Mouse (Mus musculus) intestine, postnatal 0 days (tissue): ENCODE measurements at regions not wholly inside any gene's neighbourhood (a gene's known extent, or its start where the extent isn't known, plus 50 kb on each side); places are given as distances from the start of the nearest gene placed in this dataset.

Source experiments
- ATAC-seq: fragments of 200-750 bp; cut with Nextera tagmentation; 2 replicates; pipeline ENCODE4 v1.8.0; 2017; ENCODE audit warnings: mild to moderate bottlenecking, moderate TSS enrichment, moderate library complexity
- H3K27ac ChIP-seq: fragments of 300-500 bp; sonication (generic); 2 replicates; pipeline ENCODE4 v1.5.1; 2014; ENCODE audit warnings: mild to moderate bottlenecking, low read depth, low read length, moderate library complexity
- H3K27me3 ChIP-seq: fragments of 300-500 bp; sonication (generic); replicated peaks from 2 replicates; pipeline ENCODE4 v1.6.1; 2014; ENCODE audit warnings: low read length, mixed read lengths; ENCODE audit not compliant: control insufficient read depth, insufficient read depth
- H3K36me3 ChIP-seq: fragments of 300-500 bp; sonication (generic); 2 replicates; pipeline ENCODE4 v1.6.1; 2014; ENCODE audit warnings: mild to moderate bottlenecking, moderate library complexity; ENCODE audit not compliant: control insufficient read depth, insufficient read depth
- H3K4me1 ChIP-seq: fragments of 300-500 bp; sonication (generic); replicated peaks from 2 replicates; pipeline ENCODE4 v1.6.1; 2014; ENCODE audit warnings: antibody characterized with exemption, low read length, mixed read lengths; ENCODE audit not compliant: control insufficient read depth, insufficient read depth
- H3K4me2 ChIP-seq: fragments of 300-500 bp; sonication (generic); replicated peaks from 2 replicates; pipeline ENCODE4 v1.6.1; 2014; ENCODE audit warnings: low read depth, mild to moderate bottlenecking, moderate library complexity
- H3K4me3 ChIP-seq: fragments of 300-500 bp; sonication (generic); 2 replicates; pipeline ENCODE4 v1.5.1; 2014; ENCODE audit warnings: low read depth, low read length
- H3K9ac ChIP-seq: fragments of 300-500 bp; sonication (generic); 2 replicates; pipeline ENCODE4 v1.6.1; 2014; ENCODE audit warnings: mild to moderate bottlenecking, low read depth, low read length
- H3K9me3 ChIP-seq: fragments of 300-500 bp; sonication (generic); 2 replicates; pipeline ENCODE4 v1.6.1; 2016; ENCODE audit warnings: mixed run types; ENCODE audit not compliant: control insufficient read depth
- CTCF ChIP-seq: sonication (generic); IDR thresholded peaks from 2 replicates; pipeline ENCODE4 v1.5.1; 2016; ENCODE audit warnings: low read depth, mild to moderate bottlenecking, control low read depth, antibody characterized with exemption, moderate library complexity
- WGBS: fragments of 180-500 bp; shearing (Covaris S2); extraction: QIAGEN DNeasy Blood & Tissue Kit; methylation state at CpG from one replicate; pipeline ENCODE4 v1.1.7; 2014; 5-methylcytosine and 5-hydroxymethylcytosine counted together

GRCm38 (mm10) chr16:58236857-58237256 is 171.4 kb upstream of the Dcbld2 start:
- Histone ChIP-seq H3K36me3 (no peaks in the 10 kb centered on the region), H3K4me3 (no peak overlapping the region), H3K27me3 (no peaks in the 10 kb centered on the region), H3K4me1 (no peaks in the 10 kb centered on the region), H3K27ac (no peak overlapping the region), H3K4me2 (no peak overlapping the region), H3K9ac (no peak overlapping the region), H3K9me3 (no peaks in the 10 kb centered on the region)
- ATAC-seq, result no peak
- no peak for TF ChIP-seq CTCF
- 87% methylated on average over 1 of the region's 1 CpGs for WGBS

- Histone ChIP-seq H3K27me3 (no peaks in the 10 kb centered on the region), H3K36me3 (no peaks in the 10 kb centered on the region), H3K9ac (no peak overlapping the region), H3K9me3 (no peaks in the 10 kb centered on the region), H3K4me2 (no peak overlapping the region), H3K27ac (no peak overlapping the region), H3K4me1 (no peaks in the 10 kb centered on the region), H3K4me3 (no peak overlapping the region)
- no peak for TF ChIP-seq CTCF
- ATAC-seq, result no peak
- WGBS, result 80% methylated on average over 3 of the region's 3 CpGs
These were observed 132.0 kb upstream of the Dcbld2 start for GRCm38 (mm10) chr16:58276281-58276680.

GRCm38 (mm10) chr16:58281474-58281873 is 126.8 kb upstream of the Dcbld2 start:
- no peaks in the 10 kb centered on the region for H3K4me1 ChIP-seq
- no peak for ATAC-seq
- TF ChIP-seq CTCF, result peak; percentile 67
- H3K36me3 ChIP-seq, result no peaks in the 10 kb centered on the region
- no peak overlapping the region for H3K4me3 ChIP-seq
- H3K9ac ChIP-seq, result no peak overlapping the region
- no peak overlapping the region for H3K4me2 ChIP-seq
- H3K9me3 ChIP-seq, result no peaks in the 10 kb centered on the region
- no peaks in the 10 kb centered on the region for H3K27me3 ChIP-seq
- H3K27ac ChIP-seq, result no peak overlapping the region
- 32% methylated on average over 3 of the region's 3 CpGs for WGBS

GRCm38 (mm10) chr16:58294457-58294856 is 113.8 kb upstream of the Dcbld2 start:
- no peak overlapping the region for H3K4me2 ChIP-seq

DNA sequence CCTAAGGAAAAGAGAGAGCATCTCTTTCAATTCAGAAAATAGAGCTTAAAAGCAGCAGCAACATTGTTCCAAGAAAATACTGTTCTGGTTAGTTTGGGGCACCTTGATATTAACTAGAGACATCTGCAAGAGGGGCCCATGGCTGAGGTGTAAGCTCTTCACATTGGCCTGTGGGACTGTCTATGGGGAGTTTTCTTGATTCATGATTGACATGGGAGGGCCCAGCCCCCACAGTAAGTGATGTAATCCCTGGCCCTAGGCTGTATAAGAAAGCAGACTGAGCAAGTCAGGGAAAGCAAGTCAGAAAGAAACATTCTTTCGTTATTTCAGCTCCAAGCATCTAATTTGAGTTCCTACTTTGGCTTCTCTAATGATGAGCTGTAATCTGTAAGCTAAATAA is 113.1 kb upstream of the Dcbld2 start:
- no peak overlapping the region for H3K4me3 ChIP-seq
- H3K9me3 ChIP-seq, result no peaks in the 10 kb centered on the region
- no peak for TF ChIP-seq CTCF
- no peak overlapping the region for H3K9ac ChIP-seq
- 83% methylated on average over 1 of the region's 1 CpGs for WGBS
- H3K27ac ChIP-seq, result no peak overlapping the region
- H3K4me2 ChIP-seq, result no peak overlapping the region
- no peaks in the 10 kb centered on the region for H3K27me3 ChIP-seq
- ATAC-seq, result no peak
- H3K36me3 ChIP-seq, result no peaks in the 10 kb centered on the region
- no peaks in the 10 kb centered on the region for H3K4me1 ChIP-seq

More at GRCm38 (mm10) chr16:58294457-58294856, 113.8 kb upstream of the Dcbld2 start:
- H3K27ac ChIP-seq, result no peak overlapping the region
- H3K9me3 ChIP-seq, result no peaks in the 10 kb centered on the region
- H3K4me3 ChIP-seq, result no peak overlapping the region
- H3K27me3 ChIP-seq, result no peaks in the 10 kb centered on the region
- WGBS, result 88% methylated on average over 3 of the region's 3 CpGs
- TF ChIP-seq CTCF, result no peak
- no peaks in the 10 kb centered on the region for H3K4me1 ChIP-seq
- ATAC-seq, result no peak
- no peak overlapping the region for H3K9ac ChIP-seq
- no peaks in the 10 kb centered on the region for H3K36me3 ChIP-seq

GRCm38 (mm10) chr16:58299495-58299894 is 108.7 kb upstream of the Dcbld2 start:
- 14% methylated on average over 4 of the region's 4 CpGs for WGBS
- H3K27ac ChIP-seq, result no peak overlapping the region
- H3K36me3 ChIP-seq, result no peaks in the 10 kb centered on the region
- TF ChIP-seq CTCF, result peak; percentile 90
- H3K27me3 ChIP-seq, result no peaks in the 10 kb centered on the region
- H3K4me1 ChIP-seq, result no peaks in the 10 kb centered on the region
- H3K4me2 ChIP-seq, result no peak overlapping the region
- no peak overlapping the region for H3K9ac ChIP-seq
- H3K9me3 ChIP-seq, result no peaks in the 10 kb centered on the region
- 0 out of 2 replicates have a peak, but pooled peaks have one; percentile 16 for ATAC-seq
- H3K4me3 ChIP-seq, result no peak overlapping the region

GRCm38 (mm10) chr16:58300098-58300497 is 108.1 kb upstream of the Dcbld2 start:
- no peak for TF ChIP-seq CTCF
- Histone ChIP-seq H3K4me1 (no peaks in the 10 kb centered on the region), H3K9me3 (no peaks in the 10 kb centered on the region), H3K27ac (no peak overlapping the region), H3K4me3 (no peak overlapping the region), H3K9ac (no peak overlapping the region), H3K27me3 (no peaks in the 10 kb centered on the region), H3K4me2 (no peak overlapping the region), H3K36me3 (no peaks in the 10 kb centered on the region)
- WGBS, result 94% methylated on average over 6 of the region's 6 CpGs
- no peak for ATAC-seq
